Mouse (Mus musculus): Measurements from ENCODE around the gene Gm42906.

The Gm42906 gene

DNA sequence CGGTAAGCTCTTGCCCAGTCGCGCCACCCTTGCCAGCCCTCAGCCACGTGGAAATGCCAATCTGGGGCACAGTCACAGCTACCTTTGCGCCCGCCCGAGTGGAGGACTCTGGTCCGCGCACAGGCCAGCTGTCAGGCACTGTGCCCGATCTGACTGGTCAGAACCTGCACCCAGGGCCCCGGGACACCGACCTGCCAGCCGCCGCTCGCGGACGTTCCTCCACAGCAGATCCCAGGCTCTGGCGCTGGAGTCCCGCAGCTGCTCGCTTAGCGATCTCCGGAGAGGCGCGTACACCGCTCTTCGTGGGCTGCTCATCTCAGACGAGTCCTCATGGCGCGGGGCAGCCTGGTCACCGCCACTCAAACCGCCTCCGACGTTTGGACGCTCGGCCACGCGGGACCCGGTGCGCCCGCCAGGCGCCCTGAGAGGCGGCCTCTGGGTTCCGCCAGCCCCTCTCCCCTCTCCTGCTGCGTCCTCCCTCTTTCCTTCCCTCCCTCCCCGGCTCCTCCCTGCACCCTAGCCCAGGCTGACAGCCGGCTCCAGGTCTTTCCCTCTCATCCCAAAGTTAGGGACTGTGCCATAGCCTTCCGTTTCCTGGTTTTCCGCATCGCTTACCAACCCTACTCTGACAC is 194.4 kb downstream of the Gm42906 start, which contains the start of gene Stard13:
Gene Stard13 (minus strand): TSS at position 437 of the 632 bp plus-strand sequence.
- peak; percentile 50 for DNase-seq (ENCODE audit: low read depth, low spot score)

DNA sequence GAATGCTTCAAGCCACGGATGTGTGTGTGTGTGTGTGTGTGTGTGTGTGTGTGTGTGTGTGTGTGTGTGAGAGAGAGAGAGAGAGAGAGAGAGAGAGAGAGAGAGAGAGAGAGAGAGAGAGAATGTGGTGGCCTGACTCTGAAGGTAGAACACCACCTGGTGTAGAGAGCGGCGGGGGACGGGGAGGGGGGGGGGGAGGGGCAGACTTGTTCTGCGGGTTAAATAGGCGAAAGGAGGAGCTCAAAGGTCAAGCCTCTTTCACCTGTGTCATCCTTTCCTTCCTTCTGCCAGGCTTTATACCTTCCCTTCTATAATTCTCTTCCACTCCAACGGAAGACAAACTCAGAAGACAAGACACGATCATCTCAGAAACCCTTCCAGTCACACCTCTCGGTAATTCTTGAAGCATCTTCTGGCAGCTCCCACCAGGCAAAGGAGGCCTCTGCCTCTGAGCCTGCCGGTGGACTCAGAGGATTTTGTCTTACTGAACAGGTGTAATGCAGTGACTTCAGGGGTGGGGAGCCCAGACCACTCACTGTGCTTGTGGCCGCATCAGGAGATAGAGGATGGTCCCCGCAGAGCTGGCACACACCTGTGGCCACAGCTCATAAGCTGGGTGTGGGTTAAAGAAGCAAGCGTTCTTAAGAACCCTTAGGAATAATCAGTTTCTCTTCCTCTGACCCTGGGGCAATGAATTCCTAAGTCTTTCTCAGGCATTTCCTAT is 195.2 kb downstream of the Gm42906 start:
- DNase-seq (ENCODE audit: low read depth, low spot score), result peak; percentile 13

DNA sequence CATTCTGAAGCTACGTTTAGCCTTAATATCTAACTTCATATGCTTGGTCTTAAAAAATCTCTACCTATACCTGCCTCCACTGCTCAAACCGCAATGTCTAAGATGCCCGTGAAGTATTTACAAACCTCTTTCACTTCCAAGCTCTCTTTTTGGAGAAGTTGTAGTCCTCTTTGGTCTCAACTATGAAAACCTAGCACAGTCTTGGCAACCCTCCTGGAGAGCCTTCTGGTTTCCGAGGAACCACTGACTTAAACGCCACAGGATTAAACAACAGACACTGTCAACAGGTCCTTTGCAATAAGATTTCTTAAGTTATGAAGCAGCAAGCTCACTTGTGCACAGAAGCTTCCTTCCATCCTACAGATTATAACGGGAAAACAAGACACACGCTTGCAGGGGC is 196.1 kb downstream of the Gm42906 start:
- no peak for DNase-seq (ENCODE audit: low read depth, low spot score)

DNA sequence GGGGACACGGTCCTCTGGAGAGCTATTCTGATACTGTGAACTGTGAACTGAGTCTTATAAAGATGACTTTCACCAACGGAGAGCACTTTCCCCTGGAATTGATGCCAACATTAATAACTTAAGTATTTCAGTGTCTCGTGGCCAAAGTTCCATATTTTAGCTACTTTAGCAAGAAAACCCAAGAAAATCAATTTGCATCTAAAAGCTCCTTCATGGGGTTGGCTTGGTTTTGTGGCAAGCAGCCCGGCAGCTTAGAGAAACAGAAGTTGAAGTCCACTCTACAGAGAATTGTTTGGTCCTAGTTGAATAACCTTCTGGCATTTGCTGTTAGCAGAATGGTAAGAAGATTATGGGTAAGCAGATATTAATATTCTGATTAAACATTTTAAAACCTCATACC is 196.6 kb downstream of the Gm42906 start:
- DNase-seq (ENCODE audit: low read depth, low spot score), result no peak

DNA sequence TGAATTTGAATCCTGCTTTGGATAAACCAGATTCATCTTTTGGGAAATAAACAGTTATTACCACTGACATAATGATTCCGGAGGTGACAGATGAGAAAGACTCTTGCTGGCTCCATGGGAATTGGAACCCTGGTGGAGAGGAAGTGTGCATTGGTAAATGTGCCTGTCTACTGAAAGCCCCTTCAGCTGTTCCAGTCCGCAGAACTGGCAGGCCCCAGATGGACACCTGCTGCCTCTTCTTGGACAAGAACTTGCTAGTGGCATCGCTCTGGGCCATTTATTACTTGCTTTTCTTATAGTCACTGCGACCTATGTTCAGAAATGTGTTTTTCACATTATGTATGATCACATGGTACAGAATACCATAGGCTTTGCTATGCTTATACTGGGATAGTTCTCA is 197.5 kb downstream of the Gm42906 start:
- no peak for DNase-seq (ENCODE audit: low read depth, low spot score)

DNA sequence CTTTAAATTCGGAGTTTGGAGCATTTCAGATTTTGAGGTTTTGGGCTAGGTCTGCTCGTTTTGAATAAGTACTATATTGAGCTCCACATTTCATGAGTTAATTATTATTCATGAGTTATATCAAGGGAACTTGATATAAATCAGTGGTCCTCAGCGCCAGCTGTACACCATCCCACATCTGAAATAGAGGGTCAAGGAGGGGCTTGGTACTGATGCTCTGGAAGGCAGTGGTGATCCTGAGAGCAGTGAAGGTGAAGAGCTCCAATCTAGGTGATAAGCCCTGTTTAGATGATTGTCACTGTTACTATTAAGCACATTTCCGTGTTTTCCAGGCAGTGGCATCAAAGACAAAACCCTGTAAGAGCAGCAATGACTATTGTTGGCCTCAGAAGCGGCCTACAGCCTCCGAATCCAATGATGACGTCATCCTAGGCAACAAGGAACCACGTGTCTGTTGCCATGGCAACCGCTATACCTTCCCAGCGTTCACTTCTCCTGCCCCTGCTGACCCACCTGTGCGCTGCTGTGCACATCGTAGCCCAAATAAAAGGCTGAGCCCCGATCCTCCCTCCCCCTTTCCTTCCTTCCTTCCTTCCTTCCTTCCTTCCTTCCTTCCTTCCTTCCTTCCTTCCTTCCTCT is 199.5 kb downstream of the Gm42906 start:
- DNase-seq (ENCODE audit: low read depth, low spot score), result peak; percentile 16

DNA sequence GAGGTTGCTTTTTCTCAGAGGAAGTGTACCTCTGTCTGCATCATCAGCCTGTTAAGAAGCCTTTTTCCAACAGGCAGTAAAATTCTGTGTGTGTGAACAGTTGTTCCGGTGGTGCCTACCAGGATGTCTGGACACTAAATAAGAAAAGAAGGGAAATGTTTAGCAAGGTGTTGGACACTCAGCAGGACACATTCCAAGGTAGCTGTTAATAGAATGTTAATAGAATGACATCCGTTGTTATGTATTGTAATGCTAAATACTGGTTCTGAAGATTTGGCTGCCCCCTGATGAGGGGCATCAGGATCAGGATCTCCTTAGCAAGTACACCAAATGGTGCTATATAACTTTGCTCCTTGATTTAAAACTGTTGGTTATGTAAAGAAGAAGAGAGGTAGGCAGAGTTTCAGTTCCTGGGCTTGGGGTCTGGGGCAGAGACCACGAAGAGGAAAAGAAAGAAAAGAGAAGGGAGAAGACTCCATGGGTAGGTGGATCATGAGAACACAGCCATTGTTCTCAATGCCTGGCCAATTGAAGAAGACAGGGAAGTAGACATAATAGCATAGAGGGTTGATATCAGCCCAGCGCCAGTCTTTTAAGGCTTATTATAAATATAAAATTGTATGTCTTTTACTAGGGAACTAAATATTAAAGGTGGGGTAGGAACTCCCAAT is 204.1 kb downstream of the Gm42906 start:
- DNase-seq (ENCODE audit: low read depth, low spot score), result peak; percentile 59

DNA sequence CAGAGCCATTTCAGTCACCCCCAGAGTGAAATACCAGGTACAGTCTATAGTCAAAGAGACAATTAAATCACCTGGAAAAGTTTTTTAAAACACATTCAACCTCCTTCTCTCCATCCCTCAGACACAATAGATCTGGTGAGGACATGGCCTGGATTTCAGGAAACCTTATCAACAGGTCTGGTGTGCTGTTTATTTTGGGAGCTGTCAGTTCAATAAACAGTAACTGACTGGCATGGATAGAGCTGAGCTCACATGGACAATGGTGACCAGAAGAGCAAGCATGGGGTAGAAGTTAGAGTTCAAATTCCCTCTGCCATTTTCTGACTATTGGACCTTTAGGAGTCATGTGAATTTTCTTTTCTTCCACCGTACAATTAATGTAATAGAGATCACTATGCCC is 205.2 kb downstream of the Gm42906 start:
- DNase-seq (ENCODE audit: low read depth, low spot score), result no peak

DNA sequence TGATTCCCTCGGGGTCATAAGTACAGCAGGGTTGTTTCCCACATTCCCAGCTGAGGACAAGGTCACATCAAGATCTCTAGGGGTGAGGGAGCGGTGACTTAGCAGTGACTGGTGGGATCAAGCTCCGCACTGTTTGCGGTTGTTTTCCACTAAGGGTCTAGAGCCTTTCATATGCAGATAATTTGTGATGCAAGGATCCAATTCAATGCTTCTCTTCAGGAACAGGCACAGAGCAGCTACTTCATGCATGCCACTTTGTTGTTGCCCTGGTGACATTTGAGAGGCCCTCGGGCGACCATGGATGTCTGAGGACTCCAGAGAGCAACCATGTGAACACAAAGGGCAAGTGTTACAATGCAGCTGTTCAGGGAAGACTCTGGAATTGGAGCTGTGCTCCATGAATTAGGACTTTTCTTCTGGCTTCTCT is 209.3 kb downstream of the Gm42906 start:
- DNase-seq (ENCODE audit: low read depth, low spot score), result peak; percentile 85

DNA sequence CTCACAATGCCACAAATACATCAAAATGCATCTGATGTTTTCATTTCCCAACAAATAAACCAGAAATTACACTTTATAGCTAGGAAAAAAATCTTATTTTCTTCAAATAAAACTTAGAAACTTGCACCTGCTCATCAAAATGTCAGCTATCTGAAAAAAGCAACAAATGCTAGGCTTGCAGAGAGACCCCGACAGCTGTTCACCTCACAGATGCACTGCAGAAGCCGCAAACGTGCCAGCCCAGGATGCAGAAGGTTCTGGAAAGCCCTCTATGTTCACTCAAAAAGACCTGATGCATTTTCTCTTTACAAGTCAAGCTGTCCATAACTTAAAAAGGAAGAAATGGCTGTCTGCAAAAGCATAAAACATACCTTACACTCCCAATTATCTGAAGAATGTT is 214.9 kb downstream of the Gm42906 start:
- no peak for DNase-seq (ENCODE audit: low read depth, low spot score)

DNA sequence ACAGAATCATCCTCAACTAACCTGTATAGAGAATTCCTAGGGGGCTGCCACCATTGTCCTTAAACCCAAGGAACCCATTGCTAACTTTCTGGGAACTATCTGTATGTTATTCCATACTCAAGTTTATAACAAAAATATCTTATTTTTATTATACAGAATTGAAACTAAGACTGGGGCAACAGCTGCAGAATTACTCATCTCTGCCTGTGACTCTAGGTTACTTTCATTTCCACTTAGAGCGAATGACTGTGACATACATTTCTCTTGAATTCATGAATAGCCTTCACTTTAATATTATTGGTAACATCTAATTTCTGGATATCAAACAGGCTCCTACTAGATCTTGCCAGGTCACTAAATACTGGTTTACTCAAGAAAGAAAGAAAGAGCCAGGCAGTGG is 217.1 kb downstream of the Gm42906 start:
- DNase-seq (ENCODE audit: low read depth, low spot score), result no peak

DNA sequence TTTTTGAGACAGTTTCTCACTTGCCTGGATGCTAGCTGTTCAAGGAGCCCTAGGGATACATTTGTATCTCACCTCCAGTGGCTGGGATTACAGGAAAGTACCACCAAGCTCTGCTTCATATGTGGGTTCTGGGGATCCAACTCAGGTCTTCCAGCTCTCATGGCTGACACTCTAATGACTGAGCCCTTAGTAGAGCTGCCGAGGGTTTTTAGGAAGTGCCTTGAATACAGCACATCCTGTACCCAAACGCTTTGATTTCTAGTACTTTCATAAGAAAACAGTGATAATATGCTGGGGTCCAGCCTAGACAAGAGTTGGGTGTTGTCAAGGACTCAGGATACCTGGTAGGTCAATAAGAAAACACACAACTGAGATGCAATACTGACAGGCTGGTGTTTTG is 217.9 kb downstream of the Gm42906 start:
- no peak for DNase-seq (ENCODE audit: low read depth, low spot score)

DNA sequence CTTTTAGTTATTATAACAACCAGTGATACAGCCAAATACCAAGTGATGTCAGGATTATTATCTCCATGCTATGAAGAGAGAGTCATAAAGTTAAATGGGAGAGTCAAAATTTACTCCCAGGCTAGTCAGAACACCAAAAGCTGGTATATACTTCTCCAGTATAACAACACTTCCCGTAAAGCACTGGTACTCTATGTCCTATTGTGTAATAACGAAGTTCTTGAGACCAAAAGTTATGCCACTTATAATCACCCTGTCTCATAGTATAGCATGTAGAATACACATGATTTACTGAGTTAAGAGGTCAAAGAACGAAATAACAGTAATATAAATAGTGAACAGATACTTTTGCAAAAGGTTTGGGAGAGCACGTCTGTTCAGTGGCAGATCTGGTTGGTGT is 222.9 kb downstream of the Gm42906 start:
- DNase-seq (ENCODE audit: low read depth, low spot score), result no peak

DNA sequence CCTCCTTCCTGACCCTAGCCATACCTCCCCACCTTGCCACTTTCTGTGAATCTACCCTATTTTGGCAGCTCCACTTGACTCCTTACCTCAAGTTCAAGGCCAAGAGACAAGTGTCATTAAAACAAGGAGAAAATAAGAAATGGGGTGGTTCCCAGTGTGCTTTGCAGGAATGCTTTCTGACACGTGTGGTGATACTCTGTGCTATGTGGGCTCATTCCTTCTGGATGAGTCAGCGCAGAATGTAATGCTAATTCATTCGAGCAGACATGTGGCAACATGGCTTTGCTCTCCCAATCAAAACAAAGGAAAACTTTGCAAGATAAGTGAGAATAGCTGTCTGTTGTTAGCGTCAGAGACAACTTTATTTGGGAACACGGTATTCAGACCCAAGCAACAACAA is 225.0 kb downstream of the Gm42906 start:
- DNase-seq (ENCODE audit: low read depth, low spot score), result peak; percentile 12

DNA sequence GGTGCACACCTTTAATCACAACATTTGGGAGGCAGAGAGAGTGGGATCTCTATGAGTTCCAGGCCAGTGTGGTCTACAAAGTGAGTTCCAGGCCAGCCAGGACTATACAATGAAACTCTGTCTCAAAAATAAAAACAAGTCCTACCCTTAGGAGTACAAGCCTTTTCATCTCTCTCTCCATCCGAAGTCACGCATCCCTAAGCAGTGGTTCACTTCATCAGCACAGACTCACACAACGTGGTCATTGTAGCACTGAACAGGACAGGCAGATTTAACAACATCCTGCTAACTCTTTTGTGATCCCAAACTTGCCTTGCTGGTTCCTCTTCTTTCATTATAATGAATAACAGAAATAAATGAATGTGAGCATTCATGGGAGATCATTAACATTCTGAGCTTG is 226.7 kb downstream of the Gm42906 start:
- DNase-seq (ENCODE audit: low read depth, low spot score), result no peak

DNA sequence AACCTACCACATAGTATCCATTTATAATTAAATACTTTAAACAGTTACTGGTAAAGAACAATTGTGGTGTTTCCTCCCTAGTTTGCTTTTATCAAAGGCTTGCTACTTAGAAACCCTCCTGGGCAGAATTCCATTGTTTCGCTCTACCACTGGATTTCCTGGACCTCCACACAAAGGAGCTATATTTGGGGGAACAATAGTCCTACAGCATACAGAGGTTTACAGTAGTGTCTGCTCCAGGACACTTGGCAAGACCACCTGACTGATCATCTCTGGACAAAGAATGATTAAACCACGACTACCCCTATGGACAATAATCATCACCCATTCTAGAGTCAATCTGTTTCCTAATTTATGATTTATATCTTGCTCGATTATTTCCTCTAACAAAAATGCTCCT is 228.7 kb downstream of the Gm42906 start:
- DNase-seq (ENCODE audit: low read depth, low spot score), result no peak

DNA sequence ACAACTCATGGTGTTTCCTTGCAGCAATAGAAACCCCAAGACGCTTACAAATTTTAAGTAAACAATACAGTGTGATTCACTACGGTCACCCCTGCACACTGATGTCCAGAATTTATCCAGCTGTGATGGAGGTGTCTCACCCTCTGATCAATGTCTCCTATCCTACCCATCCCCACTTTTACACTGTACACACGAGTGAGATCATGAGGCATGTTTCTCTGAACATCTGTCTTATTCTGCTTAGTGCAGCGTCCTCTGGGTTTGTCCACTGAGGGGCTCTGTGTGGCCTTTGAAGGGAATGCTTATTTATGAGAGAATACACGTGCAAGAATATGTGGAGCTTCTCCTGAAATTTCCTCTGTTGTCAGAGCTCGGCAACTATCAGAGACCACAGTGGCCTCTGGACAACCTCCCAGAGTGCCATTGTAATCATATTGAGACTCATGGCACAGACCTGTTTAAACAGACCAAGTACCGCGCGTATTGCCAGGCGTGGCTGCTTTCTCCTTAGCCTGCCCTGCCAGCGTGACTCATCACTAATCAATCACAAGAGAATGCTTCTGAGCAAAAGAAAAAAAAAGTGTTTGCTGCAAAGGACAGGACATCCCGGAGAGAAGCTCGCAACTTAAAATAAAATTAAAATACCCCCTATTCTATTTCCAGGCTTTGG is 231.2 kb downstream of the Gm42906 start:
- peak; percentile 7 for DNase-seq (ENCODE audit: low read depth, low spot score)

DNA sequence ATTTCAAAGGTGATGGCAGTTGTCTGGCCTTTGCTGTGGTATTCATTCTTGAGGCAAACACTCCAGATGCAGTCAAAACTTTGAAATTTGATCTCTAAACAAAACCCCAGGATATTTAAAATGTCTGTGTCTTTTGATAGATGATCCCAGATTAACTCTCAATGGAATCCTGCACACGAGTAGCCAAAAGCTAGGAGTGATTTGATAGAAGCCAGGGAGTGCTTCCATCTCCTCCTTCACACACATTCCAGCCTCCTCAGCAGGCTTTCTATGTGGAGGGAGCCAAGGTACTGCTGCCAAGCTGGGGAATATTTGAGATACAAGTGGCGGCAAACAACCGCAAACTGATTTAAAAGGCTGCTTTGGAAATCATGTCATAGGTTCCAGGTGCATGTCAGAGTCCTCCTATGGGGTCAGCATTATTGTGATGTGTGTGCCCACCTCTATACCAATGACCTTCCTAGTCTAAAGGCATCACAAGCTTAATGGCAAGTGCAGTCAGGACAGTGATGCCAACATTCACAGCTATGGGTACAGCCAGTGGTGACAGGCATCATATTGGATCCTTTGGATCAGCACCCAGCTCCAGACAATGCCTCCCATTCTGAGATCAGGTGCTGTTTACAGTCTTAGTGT is 234.0 kb downstream of the Gm42906 start:
- DNase-seq (ENCODE audit: low read depth, low spot score), result no peak

DNA sequence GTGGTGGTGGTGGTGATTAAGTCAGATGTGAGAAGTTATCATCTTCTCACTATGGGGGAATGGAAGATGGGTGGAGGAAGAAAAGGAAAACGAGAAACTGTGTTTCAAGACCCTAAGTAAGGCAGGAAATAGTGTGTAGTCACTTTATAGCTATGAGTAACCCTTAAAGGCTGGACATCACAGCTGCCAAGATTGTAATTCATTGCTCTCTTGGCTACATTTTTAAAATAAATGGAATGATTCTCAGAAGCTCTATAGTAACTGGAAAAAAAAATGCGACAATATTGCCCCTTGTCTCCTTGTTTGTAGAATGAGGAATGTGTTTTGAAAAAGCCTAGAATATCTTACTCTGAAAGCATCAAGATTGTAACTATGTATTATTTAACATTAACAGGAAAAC is 235.7 kb downstream of the Gm42906 start:
- DNase-seq (ENCODE audit: low read depth, low spot score), result no peak

DNA sequence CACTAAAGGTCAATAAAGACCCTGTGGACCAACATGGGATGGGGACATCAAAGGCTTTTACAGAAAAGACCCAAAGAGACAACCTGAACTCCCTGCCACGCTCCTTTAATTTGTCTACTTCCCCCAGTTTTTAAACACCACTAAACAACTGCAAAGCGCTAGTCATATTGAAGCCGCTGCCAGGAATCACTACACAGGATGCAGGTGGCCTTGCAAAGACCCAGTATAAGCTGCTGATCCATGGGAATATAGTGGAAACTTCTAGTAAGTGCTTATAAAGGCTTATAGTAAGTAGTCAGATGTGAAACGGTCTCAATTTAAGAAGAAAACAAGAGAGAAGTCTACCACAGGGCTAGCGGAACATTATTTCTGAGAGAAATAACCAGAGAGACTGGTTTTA is 237.2 kb downstream of the Gm42906 start:
- no peak for DNase-seq (ENCODE audit: low read depth, low spot score)

DNA sequence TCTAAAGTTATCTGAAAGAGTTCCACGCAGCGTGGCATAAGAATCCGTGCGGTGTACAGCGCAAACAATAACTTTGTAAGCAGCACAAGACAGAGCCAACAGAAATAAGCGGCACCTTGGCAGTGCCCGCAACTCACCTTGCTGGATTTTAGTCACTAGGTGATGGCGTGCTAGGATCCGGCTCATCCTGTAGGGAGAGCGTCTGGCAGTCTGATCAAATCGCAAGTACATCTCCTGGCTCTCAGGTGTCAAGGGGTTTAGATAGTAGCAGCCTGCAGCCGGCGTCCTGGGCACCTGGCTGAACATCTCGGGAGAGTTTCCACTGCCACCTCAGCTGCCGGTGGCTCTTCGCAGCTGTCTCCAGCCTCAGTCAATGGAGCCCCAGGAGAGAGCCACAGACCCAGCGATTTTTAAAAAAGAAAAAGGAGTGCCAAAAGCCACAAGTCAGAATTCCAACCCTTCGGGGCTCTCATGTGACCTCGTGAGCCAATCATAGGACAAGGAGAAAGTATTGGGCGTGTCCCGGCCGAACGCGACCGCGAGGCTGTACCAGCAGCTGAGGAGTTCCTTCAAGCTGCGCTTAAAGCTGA is 238.1 kb downstream of the Gm42906 start:
- DNase-seq (ENCODE audit: low read depth, low spot score), result peak; percentile 66
